Mouse (Mus musculus): ENCODE measurements around the gene Matn4. TPM values are rescaled to one million over a fixed set of nuclear protein-coding genes. Genes with fewer than 3 reads are reported as not detected.

Gene Matn4
- polyA plus RNA-seq, 1 experiment = 3.1 TPM

DNA sequence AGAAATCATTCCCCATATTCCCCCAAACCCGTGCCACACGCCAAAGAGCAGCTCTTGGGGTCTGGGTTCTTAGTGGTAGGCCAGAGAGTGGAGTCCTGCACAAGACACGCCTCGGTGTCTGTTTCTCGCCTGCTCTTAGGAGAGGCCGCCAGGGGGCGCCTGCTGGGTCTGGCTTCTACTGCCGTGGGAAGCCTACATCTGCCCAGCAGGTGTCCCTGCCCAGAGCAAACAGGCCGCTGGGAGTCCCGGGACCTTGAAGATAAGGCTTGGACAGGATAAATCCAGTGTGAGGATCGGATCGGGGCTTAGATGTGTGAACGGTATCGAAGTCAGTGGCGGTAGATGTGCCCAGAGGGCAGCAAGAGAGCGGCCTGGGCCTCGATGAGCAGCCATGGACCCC is 2.1 kb downstream of the Matn4 start, which contains the start of gene Rbpjl:
Gene Rbpjl, plus strand, starts transcription at position 236 of the 400 bp plus-strand sequence.
- Histone ChIP-seq H3K27ac (ENCODE audit: insufficient read depth, low read length) (no peak within 1 kb of the TSS), H3K4me3 (ENCODE audit: insufficient read depth, low read length) (no peak within 1 kb of the TSS), H3K4me1 (ENCODE audit: control insufficient read depth, insufficient read depth, low read length) (0 out of 2 replicates have a peak, but pooled peaks cover 2% of the 10 kb centered on the region)
- TF ChIP-seq CTCF (IDR thresholded peaks at IDR 0.05; ENCODE audit: borderline replicate concordance, insufficient read depth, low read length) (peak; percentile 50; the same call in 1 of the 2 replicates), POLR2A (IDR thresholded peaks at IDR 0.05; ENCODE audit: low read depth, low read length) (no peak)

- TF ChIP-seq POLR2A (IDR thresholded peaks at IDR 0.05; ENCODE audit: low read depth, low read length) = no peak
- TF ChIP-seq CTCF (IDR thresholded peaks at IDR 0.05; ENCODE audit: borderline replicate concordance, insufficient read depth, low read length) = no peak
- no peak overlapping the region for H3K4me3 ChIP-seq (ENCODE audit: insufficient read depth, low read length)
- no peaks in the 10 kb centered on the region for H3K4me1 ChIP-seq (ENCODE audit: control insufficient read depth, insufficient read depth, low read length)
- no peak overlapping the region for H3K27ac ChIP-seq (ENCODE audit: insufficient read depth, low read length)
Observed at GRCm38 (mm10) chr2:164396911-164397310, 8.0 kb downstream of the Matn4 start.

- TF ChIP-seq POLR2A (IDR thresholded peaks at IDR 0.05; ENCODE audit: low read depth, low read length) = no peak
- TF ChIP-seq CTCF (IDR thresholded peaks at IDR 0.05; ENCODE audit: borderline replicate concordance, insufficient read depth, low read length) = no peak
- Histone ChIP-seq H3K4me3 (ENCODE audit: insufficient read depth, low read length) (no peak overlapping the region), H3K4me1 (ENCODE audit: control insufficient read depth, insufficient read depth, low read length) (no peaks in the 10 kb centered on the region)
Observed at GRCm38 (mm10) chr2:164396076-164396475, 8.9 kb downstream of the Matn4 start.

DNA sequence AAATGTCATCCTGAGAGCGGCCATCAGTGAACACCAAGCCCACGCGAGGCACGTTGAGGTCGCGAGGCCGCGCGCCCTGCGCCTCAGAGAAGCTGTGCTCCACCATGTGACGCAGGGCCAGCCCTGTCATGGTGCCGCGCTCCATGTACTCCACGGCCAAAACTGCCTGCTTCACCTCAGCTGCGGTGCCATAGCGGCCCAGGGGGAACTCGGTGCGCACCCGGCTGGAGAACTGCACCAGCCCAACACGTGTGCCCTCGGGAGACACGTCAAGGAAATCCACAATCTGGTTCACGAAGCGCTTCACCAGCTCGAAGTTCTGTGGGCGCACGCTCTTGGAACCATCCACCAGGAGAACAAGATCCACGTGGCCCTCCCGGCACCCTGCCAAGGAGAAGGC is 11.8 kb downstream of the Matn4 start:
- H3K4me3 ChIP-seq (ENCODE audit: insufficient read depth, low read length) = no peak overlapping the region
- TF ChIP-seq POLR2A (IDR thresholded peaks at IDR 0.05; ENCODE audit: low read depth, low read length) (no peak), CTCF (IDR thresholded peaks at IDR 0.05; ENCODE audit: borderline replicate concordance, insufficient read depth, low read length) (no peak)
- H3K4me1 ChIP-seq (ENCODE audit: control insufficient read depth, insufficient read depth, low read length) = no peaks in the 10 kb centered on the region
- no peak overlapping the region for H3K27ac ChIP-seq (ENCODE audit: insufficient read depth, low read length)

More at GRCm38 (mm10) chr2:164396076-164396475, 8.9 kb downstream of the Matn4 start:
- no peak overlapping the region for H3K27ac ChIP-seq (ENCODE audit: insufficient read depth, low read length)

- TF ChIP-seq CTCF (IDR thresholded peaks at IDR 0.05; ENCODE audit: borderline replicate concordance, insufficient read depth, low read length) (peak; percentile 61), POLR2A (IDR thresholded peaks at IDR 0.05; ENCODE audit: low read depth, low read length) (no peak)
- H3K27ac ChIP-seq (ENCODE audit: insufficient read depth, low read length) = no peak overlapping the region
Observed at GRCm38 (mm10) chr2:164389499-164389898, 15.5 kb downstream of the Matn4 start.

DNA sequence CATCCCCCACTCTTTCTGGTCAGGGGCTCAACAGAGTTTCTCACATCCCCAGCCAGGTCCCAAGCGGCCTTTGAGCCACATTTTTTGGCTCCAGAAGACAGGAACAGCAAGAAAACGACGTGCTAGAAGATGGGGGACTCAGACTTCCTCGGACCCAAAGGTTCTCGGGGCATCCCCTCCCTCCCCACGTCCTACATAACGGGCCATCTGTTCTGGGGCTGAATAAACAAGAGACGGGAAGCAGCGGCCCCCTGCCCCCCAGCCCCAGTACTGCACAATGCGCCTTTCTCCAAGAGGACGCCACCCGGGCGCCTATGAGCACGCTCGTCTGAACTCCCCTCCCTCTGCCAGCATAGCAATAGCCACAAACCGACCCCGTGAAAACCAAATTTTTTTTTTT is 15.9 kb downstream of the Matn4 start, which contains the start of gene Slpi:
Gene Slpi, minus strand, starts transcription at position 76 of the 400 bp plus-strand sequence.
- TF ChIP-seq CTCF (IDR thresholded peaks at IDR 0.05; ENCODE audit: borderline replicate concordance, insufficient read depth, low read length) (no peak), POLR2A (IDR thresholded peaks at IDR 0.05; ENCODE audit: low read depth, low read length) (no peak)
- Histone ChIP-seq H3K4me3 (ENCODE audit: insufficient read depth, low read length) (peak within 1 kb of the TSS; percentile 43), H3K27ac (ENCODE audit: insufficient read depth, low read length) (no peak within 1 kb of the TSS), H3K4me1 (ENCODE audit: control insufficient read depth, insufficient read depth, low read length) (peaks cover 2% of the 10 kb centered on the region; the same call in 1 of the 2 replicates)

More at GRCm38 (mm10) chr2:164389499-164389898, 15.5 kb downstream of the Matn4 start:
- peak overlapping the region; percentile 43 for H3K4me3 ChIP-seq (ENCODE audit: insufficient read depth, low read length)
- no peaks in the 10 kb centered on the region for H3K4me1 ChIP-seq (ENCODE audit: control insufficient read depth, insufficient read depth, low read length)

DNA sequence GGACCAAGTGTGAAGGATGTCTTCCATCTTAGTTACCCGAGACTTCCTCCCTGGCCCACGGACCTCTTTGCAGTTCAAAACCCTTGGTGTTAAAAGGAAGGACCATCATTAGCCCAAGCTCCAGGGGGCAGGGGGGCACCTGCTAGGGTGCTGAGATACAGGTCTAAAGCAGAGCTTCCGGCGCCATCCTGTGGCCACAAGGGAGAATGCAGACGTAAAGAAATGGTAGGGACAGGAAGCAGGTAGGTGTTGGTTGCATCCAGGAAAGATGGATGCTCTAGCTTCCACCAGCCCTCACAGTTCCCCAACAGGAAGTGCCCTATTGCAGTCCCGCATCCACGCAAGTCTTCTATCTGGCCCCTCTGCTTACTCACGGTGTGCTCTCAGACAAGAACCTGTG is 18.0 kb downstream of the Matn4 start:
- no peak overlapping the region for H3K4me3 ChIP-seq (ENCODE audit: insufficient read depth, low read length)
- TF ChIP-seq CTCF (IDR thresholded peaks at IDR 0.05; ENCODE audit: borderline replicate concordance, insufficient read depth, low read length) = peak; percentile 51; the same call in 1 of the 2 replicates
- no peak for TF ChIP-seq POLR2A (IDR thresholded peaks at IDR 0.05; ENCODE audit: low read depth, low read length)
- H3K27ac ChIP-seq (ENCODE audit: insufficient read depth, low read length) = no peak overlapping the region
- H3K4me1 ChIP-seq (ENCODE audit: control insufficient read depth, insufficient read depth, low read length) = peaks cover 6% of the 10 kb centered on the region

DNA sequence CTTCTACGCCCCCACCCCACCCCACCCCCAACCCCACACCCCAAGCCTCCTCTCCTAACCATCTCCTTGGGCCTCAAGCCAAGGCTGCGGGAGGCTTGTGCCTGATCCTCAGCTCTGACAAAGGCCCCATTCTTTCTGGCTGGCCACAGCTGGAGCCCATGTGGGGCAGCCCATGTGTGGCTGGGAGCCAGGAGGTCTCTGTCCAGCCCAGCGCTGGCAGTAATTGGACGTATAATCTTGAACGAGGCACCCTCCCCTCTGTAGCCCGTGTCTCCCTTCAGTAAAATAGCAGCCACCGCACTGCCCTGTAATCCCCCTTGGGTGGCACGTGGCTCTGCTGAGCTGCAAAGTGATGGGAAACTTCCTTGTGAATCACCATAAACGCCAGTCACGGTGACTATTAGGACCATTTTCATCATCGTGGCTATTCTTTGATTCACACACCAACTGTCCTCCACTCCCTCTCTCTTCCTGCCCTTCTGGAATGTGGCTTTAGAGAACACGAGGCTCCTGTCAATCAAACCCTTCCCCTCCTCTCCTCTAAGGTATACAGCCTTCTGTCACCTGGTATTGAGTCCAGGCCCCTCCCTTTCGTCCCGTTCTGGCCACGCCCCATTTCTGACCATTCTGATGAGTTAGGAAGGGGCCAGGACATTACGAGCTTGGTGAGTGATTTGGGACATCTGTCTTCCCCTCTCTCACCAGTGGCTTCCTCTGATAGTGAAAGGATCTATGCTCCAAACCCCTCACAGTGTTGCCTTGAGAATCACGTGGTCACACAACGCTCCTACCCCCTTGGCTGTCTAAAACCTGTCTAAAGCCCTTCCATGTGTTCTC is 18.8 kb downstream of the Matn4 start:
- peaks cover 6% of the 10 kb centered on the region for H3K4me1 ChIP-seq (ENCODE audit: control insufficient read depth, insufficient read depth, low read length)
- no peak for TF ChIP-seq CTCF (IDR thresholded peaks at IDR 0.05; ENCODE audit: borderline replicate concordance, insufficient read depth, low read length)
- no peak for TF ChIP-seq POLR2A (IDR thresholded peaks at IDR 0.05; ENCODE audit: low read depth, low read length)
- no peak overlapping the region for H3K27ac ChIP-seq (ENCODE audit: insufficient read depth, low read length)
- H3K4me3 ChIP-seq (ENCODE audit: insufficient read depth, low read length) = no peak overlapping the region

GRCm38 (mm10) chr2:164383656-164384399 is 21.1 kb downstream of the Matn4 start:
- no peak for TF ChIP-seq CTCF (IDR thresholded peaks at IDR 0.05; ENCODE audit: borderline replicate concordance, insufficient read depth, low read length)
- no peak for TF ChIP-seq POLR2A (IDR thresholded peaks at IDR 0.05; ENCODE audit: low read depth, low read length)
- Histone ChIP-seq H3K4me1 (ENCODE audit: control insufficient read depth, insufficient read depth, low read length) (peaks cover 6% of the 10 kb centered on the region), H3K27ac (ENCODE audit: insufficient read depth, low read length) (no peak overlapping the region)

More at GRCm38 (mm10) chr2:164383656-164384399, 21.1 kb downstream of the Matn4 start:
- no peak overlapping the region for H3K4me3 ChIP-seq (ENCODE audit: insufficient read depth, low read length)
